Mouse (Mus musculus) embryonic fibroblast, embryonic 13.5 days (primary cell): ENCODE measurements at regions not wholly inside any gene's neighbourhood (a gene's known extent, or its start where the extent isn't known, plus 50 kb on each side); places are given as distances from the start of the nearest gene placed in this dataset.

Source experiments
- CTCF ChIP-seq: IDR thresholded peaks from 2 replicates; pipeline ENCODE4 v1.5.1; 2011; ENCODE audit warnings: mild to moderate bottlenecking, control low read depth, low read length, moderate library complexity, borderline replicate concordance; ENCODE audit not compliant: insufficient read depth
- POLR2A ChIP-seq: IDR thresholded peaks from 2 replicates; pipeline ENCODE4 v1.6.1; 2011; ENCODE audit warnings: low read depth, mild to moderate bottlenecking, control low read depth, low read length, moderate library complexity

- TF ChIP-seq POLR2A (no peak), CTCF (no peak)
Measured at GRCm38 (mm10) chr6:52477380-52477779, 162.8 kb downstream of the Hibadh start.
